Mouse (Mus musculus): ENCODE data around the gene Map4k2.

The Map4k2 gene

DNA sequence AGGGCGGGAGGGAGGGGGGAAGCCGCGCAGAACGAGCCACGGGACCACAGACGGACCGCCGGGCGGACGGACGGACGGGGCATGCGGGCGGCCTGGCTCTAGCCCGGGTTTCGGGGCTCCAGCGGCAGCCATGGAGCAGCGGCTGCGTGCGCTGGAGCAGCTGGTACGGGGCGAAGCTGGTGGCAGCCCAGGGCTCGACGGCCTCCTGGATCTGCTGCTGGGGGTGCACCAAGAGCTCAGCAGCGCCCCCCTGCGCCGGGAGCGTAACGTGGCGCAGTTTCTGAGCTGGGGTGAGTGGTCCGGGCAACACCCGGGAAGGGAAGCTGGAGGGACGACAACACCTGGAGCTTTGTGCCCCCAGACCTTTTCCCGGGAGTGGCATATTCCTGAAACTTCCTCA is 34.3 kb upstream of the Map4k2 start:
- TF ChIP-seq GATA4 (IDR thresholded peaks at IDR 0.05; ENCODE audit: insufficient replicate concordance, low read length), result no peak

DNA sequence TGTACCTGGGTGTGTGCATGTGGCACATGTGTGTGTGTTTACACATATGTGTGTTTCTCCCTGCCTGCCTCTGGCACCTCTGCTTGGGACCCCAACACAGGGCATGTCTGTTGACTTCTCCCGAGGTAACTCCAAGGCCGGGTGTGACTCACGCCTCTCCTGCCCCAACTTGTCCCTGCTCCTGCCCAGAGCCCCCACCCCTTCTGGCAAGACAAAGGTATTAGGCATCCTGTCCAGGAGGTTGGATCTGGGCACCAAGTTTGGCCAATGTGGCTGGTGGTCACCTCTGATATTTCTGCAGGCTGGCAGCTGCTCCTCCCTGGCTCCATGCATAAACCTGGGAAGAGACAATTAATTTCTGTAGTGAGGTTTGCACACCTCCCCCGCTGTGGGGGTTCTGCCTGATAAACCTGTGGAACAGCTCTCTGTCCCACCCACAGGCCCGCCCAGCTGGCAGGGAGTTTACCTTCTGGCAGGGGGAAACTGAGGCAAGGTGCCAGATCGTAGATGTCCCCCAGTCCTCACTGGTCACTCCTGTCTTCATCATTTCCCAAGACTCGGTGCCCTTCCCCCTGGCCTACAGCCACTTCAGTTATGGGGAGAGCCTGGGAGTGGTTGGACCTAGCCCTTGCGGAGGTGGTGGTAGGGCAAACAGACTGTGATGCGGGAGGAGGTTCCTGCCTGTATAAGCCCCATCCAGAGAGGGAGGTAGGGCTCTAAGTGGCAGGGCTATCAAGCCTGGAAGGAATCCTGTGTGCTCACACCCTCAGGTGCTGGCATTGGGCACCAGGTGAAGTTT is 33.0 kb upstream of the Map4k2 start:
- TF ChIP-seq GATA4 (IDR thresholded peaks at IDR 0.05; ENCODE audit: insufficient replicate concordance, low read length), result no peak

DNA sequence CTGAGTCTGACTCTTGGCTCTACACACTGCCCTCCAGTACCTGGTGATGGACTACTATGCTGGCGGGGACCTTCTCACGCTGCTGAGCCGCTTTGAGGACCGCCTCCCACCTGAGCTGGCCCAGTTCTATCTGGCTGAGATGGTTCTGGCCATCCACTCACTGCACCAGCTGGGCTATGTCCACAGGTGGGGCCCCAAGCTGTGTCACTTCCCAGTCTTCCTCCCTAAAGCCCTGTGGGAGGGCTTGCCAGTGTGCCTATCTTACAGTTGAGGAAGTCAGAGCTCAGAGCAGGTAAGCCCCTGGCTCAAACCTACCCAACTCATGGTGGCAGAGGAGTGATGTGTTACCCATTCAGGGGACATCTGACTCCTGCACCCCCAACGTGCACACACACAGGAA is 30.8 kb upstream of the Map4k2 start:
- TF ChIP-seq GATA4 (IDR thresholded peaks at IDR 0.05; ENCODE audit: insufficient replicate concordance, low read length), result no peak

DNA sequence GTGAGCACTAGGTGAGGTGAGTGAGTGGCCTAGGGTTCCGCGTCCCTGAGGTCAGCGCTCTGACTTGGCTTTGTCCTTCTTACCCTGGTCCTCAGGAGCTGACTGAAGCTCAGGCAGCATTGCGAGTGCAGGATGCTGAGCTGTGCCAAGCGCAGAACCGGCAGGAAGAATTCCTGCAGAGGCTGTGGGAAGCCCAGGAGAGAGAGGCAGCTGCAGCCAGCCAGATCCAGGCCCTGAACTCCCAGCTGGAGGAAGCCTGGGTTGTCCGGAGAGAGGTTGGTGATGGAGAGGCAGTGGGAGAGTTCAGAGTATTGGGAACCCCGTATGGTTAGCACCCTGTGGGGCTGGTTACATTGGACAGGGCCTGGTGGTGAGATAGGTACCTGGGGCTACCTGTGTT is 27.1 kb upstream of the Map4k2 start:
- TF ChIP-seq GATA4 (IDR thresholded peaks at IDR 0.05; ENCODE audit: insufficient replicate concordance, low read length), result no peak

DNA sequence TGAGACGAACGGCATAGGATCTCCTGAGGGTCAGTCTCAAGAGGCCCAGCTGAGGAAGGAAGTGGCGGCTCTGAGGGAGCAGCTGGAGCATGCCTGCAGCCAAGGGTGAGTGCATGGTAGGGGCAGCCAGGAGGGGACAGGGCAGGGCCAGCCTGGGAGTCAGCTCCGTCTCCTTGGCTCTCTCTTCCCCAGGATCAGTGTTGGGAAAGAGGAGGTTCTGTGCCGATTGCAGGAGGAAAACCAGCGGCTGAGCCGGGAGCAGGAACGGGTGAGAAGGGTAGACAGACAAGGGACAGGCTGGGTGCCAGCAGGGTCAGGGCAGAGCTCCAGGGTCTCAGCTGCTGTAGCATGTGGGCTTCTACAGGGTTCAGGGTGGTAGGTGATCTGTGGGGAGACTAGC is 26.4 kb upstream of the Map4k2 start:
- no peak for TF ChIP-seq GATA4 (IDR thresholded peaks at IDR 0.05; ENCODE audit: insufficient replicate concordance, low read length)

DNA sequence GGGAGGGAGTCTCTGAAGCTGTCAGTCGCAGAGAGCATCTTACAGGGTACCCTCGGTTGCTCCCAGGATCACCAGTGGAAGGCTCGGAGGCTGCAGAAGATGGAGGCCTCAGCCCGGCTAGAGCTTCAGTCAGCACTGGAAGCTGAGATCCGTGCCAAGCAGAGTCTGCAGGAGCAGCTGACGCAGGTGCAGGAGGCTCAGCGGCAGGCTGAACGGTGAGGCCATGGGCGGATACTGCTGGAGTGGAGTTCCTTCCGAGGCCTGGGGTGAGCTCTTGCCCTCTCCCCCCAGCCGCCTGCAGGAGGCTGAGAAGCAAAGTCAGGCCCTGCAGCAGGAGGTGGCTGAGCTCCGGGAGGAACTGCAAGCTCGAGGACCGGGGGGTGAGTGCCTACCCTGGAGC is 25.4 kb upstream of the Map4k2 start:
- TF ChIP-seq GATA4 (IDR thresholded peaks at IDR 0.05; ENCODE audit: insufficient replicate concordance, low read length), result no peak

DNA sequence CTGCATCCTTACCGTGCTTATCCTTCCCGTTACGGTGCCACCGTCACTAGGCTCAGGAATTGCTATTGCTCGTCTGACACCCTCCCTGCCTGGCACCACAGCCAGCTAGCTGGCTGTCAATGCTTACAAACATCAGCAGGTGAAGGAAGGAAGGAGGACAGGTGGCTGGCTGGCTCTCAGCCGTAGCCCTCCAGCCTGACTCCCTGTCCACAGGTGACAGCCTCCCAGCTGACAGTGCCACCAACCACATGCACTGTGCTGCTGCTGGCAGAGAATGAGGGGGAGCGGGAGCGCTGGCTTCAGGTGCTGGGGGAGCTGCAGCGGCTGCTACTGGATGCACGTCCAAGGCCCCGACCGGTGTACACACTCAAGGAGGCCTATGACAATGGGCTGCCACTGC is 22.8 kb upstream of the Map4k2 start:
- TF ChIP-seq GATA4 (IDR thresholded peaks at IDR 0.05; ENCODE audit: insufficient replicate concordance, low read length), result no peak

DNA sequence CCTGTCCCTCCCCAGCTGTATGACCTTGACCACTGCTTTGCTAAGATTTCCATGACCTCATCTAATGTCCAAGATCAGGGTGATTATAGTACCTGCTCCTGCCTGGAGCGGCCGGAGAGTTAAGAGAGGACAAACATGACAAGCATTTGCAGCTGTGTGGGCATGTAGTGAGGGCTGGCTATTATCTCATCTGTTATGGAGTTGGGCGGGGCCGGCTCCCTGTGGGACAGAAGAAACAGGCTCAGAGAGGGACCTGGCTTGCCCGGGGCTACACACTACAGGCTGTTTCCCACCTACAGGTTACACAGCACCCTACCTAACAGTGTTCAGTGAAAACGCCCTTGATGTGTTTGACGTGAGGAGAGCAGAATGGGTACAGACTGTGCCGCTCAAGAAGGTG is 19.6 kb upstream of the Map4k2 start:
- TF ChIP-seq GATA4 (IDR thresholded peaks at IDR 0.05; ENCODE audit: insufficient replicate concordance, low read length), result no peak

DNA sequence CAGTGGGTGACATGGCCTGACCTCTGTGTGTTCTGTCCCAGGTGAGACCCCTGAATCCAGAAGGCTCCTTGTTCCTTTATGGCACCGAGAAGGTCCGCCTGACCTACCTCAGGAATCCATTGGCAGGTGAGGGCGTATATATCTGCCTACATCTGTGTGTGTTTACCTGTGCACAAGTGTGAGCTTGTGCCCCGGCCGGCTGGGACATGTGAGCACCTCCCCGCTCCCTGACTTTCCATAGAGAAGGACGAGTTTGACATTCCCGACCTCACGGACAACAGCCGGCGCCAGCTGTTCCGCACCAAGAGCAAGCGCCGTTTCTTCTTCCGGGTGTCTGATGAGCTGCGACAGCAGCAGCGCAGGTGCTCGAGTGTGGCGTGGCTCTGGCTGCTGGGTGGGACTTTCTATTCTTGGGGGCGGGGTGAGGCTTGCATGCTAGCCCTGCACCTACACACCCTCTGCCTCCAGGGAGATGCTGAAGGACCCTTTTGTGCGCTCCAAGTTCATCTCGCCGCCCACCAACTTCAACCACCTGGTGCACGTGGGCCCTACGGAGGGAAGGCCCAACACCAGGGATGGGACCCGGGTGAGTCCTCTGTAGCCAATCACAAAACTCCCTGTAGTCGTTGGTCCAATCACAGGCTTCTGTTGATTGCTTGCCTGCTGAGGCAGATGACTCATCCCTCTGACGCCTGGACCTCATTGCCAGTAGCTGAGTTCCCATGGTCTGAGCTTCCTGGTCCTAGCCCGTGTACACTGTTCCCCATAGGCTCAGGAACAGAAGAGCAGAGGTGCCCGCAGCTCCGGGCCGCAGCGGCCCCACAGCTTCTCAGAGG is 18.9 kb upstream of the Map4k2 start:
- TF ChIP-seq GATA4 (IDR thresholded peaks at IDR 0.05; ENCODE audit: insufficient replicate concordance, low read length), result no peak

DNA sequence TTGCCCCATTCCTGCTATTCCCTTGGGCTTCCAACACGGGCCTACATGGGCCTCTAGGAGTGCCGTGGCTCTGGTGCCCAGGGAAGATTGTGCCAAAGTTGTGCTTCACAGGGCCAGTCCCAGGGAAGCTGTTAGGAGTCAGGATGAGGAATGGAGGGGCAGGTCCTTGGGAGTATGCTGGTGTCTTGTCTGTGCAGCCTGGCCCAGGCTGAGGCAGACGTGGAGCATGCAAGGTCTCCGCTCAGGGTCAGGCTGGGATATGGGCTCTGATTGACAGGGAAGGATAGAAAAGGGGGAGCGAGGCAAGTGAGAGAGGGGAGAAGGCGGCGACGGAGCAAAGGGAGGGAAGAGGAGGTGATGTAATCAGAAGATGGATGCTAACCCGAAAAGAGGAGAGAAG is 16.2 kb upstream of the Map4k2 start:
- TF ChIP-seq GATA4 (IDR thresholded peaks at IDR 0.05; ENCODE audit: insufficient replicate concordance, low read length), result no peak

DNA sequence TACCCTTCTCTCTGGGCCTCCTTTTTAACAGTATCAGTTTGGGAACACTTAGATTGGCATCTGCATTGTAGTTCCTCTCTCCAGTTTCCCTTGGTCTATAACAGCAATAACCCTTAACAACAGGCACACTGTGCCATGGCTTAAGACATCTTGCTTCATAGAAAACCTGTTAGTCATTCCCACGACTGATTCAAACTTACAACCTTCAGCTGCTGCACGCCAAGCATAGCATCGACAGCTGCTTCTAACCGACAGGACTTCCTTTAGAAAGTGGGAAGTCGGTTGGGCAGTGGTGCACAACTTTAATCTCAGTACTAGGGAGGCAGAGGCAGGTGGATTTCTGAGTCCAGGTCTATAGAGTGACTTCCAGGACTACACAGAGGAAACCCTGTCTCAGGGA is 9.8 kb upstream of the Map4k2 start:
- no peak for TF ChIP-seq GATA4 (IDR thresholded peaks at IDR 0.05; ENCODE audit: insufficient replicate concordance, low read length)

DNA sequence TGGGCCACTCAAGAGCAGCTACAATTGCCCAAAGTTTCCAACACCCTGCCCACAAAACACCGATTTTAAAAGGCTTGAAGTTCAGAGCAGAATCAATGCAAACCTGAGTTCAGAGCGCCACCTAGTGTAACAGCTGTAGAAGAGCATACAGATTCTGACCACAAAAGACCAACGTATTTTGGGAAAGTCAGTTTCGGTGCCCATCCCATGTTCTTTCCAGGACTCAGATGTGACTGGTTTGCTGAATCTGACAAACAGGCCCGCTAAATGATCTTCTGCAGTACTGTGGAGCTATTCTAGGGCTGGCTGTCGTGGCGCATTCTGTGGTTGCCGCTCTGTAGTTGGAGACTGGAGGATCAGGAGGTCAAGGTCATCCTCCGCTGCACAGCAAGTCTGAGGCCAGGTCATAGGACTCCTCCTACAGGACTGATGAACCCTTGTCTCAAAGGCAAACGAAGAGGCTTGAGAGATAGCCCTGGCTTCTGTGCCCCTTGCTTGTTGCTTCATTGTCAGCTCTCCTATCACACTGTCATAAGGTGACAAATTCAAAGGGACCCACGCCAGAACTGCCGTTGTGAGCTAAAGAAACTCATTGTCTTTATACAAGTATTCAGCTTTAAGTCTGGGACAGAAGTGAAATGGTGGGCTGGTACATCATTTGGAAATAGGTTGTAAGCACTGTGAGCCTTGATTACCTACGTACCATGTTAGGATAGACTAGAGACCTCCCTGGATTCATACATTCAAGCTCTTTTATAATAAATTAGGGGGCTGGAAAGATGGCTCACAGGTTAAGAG is 9.0 kb upstream of the Map4k2 start:
- TF ChIP-seq GATA4 (IDR thresholded peaks at IDR 0.05; ENCODE audit: insufficient replicate concordance, low read length), result no peak

DNA sequence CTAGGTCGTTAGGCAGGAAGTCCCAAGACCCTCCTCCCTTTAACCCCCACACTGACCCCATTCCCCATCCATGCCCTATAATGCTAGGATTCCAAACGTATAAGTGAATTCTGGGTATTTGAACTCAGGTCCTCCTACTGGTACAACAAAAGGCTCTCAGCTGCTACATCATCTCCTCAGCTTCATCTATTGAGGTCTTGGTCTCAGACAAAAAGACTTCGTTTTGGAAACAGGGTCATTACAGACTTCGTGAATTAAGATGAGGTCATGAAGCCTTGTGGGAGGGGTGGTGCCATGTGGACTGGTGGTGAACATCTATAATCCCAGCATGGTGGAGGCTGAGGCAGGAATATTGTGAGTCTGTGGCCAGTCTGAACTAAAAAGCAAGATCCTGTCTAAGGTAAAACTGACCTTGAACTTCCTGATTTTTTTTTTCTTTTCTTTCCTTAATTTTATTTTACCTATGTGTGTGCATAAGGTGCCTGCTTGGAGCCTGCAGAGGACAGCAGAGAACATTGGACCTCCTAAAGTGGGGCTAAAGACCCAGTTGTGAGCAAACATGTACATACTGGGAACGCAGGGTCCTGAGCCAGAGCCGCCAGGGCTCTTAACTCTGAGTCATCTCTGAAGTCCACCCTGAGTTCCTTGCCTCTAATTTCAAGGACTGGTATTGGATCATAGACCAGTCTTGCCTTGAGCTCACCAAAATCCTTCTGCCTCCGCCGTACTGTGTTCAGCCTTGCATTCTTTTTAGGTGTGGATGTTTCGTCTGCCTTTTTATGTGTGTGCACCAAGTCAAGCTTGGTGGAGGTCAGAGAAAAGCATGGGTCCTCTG is 7.0 kb upstream of the Map4k2 start:
- TF ChIP-seq GATA4 (IDR thresholded peaks at IDR 0.05; ENCODE audit: insufficient replicate concordance, low read length), result no peak

DNA sequence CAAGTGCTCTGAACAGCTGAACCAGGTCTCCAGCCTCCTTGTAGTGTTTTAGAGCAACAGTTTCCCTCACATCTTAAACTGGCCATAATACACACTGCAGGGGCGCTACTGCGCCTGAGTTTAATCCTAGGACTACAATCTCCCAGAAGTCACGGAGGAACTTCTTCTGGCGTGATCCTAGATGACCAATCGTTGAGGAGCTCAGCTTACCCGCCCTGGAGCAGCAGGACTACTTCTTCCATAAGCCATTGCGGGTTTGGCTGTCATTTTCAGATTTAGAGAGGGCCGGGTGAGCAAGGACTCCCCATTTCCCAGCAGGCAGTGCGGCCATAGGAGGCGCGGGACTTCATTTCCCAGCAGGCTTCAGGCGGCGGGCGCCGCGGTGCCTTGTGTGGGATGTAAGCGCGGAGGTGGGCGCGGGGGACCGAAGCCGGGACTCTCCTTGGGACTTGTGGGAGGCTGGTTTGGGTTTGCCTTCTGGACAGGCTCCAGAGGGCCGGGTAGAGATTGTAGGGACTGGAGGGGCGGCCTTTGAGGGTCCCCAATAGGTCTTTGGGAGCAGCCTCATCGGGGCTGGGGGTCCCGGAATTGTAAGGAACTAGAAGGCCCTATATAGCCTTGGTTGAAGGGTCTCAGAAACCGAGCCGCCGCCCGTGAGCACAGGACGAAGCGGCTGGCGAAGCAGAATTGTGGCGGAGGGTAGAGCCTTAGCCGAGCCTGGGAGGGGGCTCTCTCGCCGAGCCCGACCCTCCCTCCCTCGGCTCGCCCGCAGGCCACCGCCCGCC is 6.1 kb upstream of the Map4k2 start, which contains the start of gene Men1:
Gene Men1, plus strand, starts transcription at position 307 of the 785 bp plus-strand sequence.
- TF ChIP-seq GATA4 (IDR thresholded peaks at IDR 0.05; ENCODE audit: insufficient replicate concordance, low read length), result peak; percentile 27; the same call in 1 of the 2 replicates

All from liver, adult (tissue).